Mouse (Mus musculus): Measurements from ENCODE around the gene Fam213a. TPM values are rescaled to one million over a fixed set of nuclear protein-coding genes. Genes with fewer than 3 reads are reported as not detected.
"Not testable (repeated sequence)": the region's sequence is repeated elsewhere in the genome, so short reads cannot be mapped to it uniquely, and the experiment has no call there.

The Fam213a gene
- polyA plus RNA-seq (2015; fragmentation: Nextera tagmentation; extraction: Ambion mirVana), result 38.0 and 39.6 TPM in 2 replicates

DNA sequence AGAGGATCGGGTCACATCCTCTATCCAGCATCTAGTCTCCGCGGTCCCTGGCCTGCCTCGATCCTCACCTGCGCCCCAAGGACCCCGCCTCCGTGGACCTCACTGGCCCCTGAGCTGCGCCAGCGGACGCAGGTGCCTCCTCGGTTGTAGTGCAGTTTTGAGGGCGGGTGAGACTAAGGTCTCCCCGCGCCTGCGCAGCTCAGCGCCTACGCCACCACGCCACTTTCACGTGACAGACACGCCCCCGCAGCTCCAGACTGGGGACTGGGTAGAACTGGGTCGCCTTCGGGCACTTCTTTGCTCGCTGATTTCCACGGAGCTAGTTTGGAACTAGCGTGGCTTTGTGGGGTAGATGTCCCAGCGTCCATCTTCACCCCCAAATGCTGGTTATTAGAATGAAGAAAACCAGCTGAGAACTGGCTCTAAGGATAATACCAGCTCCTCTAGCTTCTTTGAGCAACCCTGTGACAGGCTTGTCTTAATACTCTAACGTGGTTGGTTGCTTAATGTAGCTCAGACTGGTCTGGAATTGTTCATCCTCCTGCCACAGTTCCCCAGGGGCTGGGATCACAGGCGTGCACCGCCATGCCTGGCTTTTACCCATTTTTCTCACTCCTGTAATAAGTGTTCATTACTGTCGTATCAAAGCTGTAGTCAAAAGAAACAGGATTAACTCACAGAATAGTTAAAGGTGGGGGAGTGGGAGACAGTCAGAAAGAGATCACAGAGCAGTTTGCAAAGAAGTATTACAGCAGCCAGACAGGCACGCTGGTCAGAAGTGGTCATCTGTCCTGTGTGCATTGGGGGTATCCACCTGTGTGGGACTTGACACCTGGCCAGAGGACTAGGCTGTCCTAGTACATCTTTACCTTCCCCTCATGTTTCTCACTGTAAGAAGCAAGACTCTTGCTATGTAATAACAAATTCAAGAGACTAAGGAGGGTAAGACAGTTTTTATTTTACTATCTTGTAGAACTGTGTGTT lies at the start of gene Fam213a:
TSS of gene Fam213a (minus strand) at position 159 of the 984 bp plus-strand sequence.
- Histone ChIP-seq H3K36me3 (no peaks in the 10 kb centered on the region), H3K27me3 (no peaks in the 10 kb centered on the region), H3K27ac (peak within 1 kb of the TSS; percentile 57), H3K4me1 (peaks cover 10% of the 10 kb centered on the region), H3K9me3 (no peaks in the 10 kb centered on the region), H3K9ac (peak within 1 kb of the TSS; percentile 59), H3K4me3 (peak within 1 kb of the TSS; percentile 60), H3K4me2 (peak within 1 kb of the TSS; percentile 85)
- peak; percentile 92 for ATAC-seq (ENCODE audit: insufficient number of reproducible peaks, low FRiP score, low TSS enrichment, low read depth)
- 3% methylated on average over 32 of the region's 32 CpGs for WGBS

DNA sequence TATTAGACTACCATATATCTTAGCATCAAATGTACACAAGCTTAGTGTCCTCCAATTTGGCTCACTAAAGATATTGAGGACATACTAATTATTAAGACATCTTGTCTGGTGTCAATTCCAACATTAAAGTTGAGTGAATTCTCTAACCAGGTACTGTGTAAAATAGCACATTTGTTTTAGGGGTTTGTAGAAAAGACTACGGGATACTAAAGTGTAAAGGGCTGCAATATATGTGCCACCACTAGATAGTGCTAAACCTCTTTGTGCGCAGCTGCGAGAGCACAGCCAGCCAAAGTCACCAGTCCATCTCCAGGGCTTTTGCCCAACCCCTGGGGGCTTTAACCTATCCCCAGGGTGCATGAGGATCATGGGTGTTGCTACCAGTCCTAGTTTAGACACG lies 39.6 kb upstream of the Fam213a start:
- H3K27me3 ChIP-seq; H3K9me3 ChIP-seq; H3K27ac ChIP-seq; H3K9ac ChIP-seq; H3K36me3 ChIP-seq; H3K4me1 ChIP-seq; H3K4me3 ChIP-seq; ATAC-seq (ENCODE audit: insufficient number of reproducible peaks, low FRiP score, low TSS enrichment, low read depth); H3K4me2 ChIP-seq: not testable (repeated sequence)
- WGBS, result 69% methylated on average over 3 of the region's 4 CpGs

DNA sequence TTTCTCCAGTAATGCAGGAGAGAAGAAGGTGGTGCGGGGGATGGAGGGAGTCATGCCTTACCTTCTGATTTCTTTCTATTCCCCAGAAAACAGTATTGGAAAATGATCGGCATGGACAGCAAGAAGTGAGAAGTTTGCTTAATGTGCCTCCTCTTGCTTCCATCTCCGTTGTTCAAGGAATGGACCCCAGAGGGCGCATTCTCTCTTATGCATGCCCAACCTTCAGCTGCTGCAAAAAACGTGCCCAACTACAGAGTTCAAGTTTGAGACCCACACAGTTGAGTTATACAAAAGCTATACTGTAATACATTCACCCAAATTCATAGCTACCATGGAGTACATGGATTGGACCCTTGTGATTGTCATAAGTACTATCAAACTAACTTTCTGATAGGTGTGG lies 38.9 kb upstream of the Fam213a start:
- Histone ChIP-seq H3K4me3 (no peak overlapping the region), H3K27me3 (no peaks in the 10 kb centered on the region), H3K4me1 (no peaks in the 10 kb centered on the region), H3K27ac (no peak overlapping the region), H3K4me2 (no peak overlapping the region), H3K9ac (no peak overlapping the region), H3K9me3 (no peaks in the 10 kb centered on the region), H3K36me3 (no peaks in the 10 kb centered on the region)
- no peak for ATAC-seq (ENCODE audit: insufficient number of reproducible peaks, low FRiP score, low TSS enrichment, low read depth)
- WGBS, result 73% methylated on average over 5 of the region's 5 CpGs

DNA sequence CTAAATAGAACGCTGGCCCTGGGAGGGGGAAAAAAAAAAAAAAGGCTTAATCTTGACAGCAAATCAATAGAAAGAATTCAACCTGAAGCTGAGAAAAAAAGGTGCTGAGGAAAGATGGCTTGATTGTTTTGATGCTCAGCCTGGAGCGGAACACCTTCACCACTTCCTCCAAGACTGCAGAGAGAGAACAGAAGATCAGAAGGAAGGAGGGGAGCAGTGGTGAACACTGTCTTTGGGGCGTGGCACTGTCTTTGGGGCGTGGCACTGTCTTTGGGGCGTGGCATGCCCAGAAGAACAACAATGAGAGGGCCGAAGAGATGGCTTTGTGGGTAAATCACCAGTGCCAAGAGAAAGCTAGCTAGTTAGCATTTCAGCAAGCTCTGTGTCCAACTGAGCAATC lies 36.9 kb upstream of the Fam213a start:
- no peak for ATAC-seq (ENCODE audit: insufficient number of reproducible peaks, low FRiP score, low TSS enrichment, low read depth)
- Histone ChIP-seq H3K27me3 (no peaks in the 10 kb centered on the region), H3K4me3 (no peak overlapping the region), H3K4me1 (no peaks in the 10 kb centered on the region), H3K36me3 (no peaks in the 10 kb centered on the region), H3K4me2 (no peak overlapping the region), H3K27ac (no peak overlapping the region), H3K9ac (no peak overlapping the region), H3K9me3 (no peaks in the 10 kb centered on the region)
- WGBS, result 65% methylated on average over 6 of the region's 6 CpGs

DNA sequence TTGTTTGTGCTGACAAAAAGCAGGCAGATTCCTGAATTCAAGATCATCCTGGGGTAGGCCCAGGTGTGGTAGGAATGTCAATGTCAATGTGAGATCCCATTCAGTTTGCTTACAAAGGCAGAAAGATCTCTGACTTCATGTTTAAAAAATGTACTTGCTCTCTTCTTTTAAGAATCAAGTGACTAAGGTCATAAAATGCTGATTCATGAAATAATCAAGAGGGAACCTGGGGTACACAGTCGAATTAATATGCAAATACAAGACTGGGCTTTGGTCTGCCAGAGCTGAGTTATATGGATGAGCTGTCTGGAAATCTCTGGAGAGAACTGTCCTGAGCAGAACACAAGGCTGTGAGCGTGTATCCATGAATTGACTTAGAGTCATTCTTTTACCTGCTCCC lies 33.8 kb upstream of the Fam213a start:
- ATAC-seq (ENCODE audit: insufficient number of reproducible peaks, low FRiP score, low TSS enrichment, low read depth), result no peak
- Histone ChIP-seq H3K36me3 (no peaks in the 10 kb centered on the region), H3K4me1 (no peaks in the 10 kb centered on the region), H3K27me3 (no peaks in the 10 kb centered on the region), H3K4me2 (no peak overlapping the region), H3K9ac (no peak overlapping the region), H3K4me3 (no peak overlapping the region), H3K9me3 (no peaks in the 10 kb centered on the region), H3K27ac (no peak overlapping the region)
- WGBS, result 82% methylated on average over 2 of the region's 2 CpGs

GRCm38 (mm10) chr14:41035146-41035798 lies 21.7 kb upstream of the Fam213a start:
- H3K4me3 ChIP-seq, result no peak overlapping the region
- H3K36me3 ChIP-seq, result no peaks in the 10 kb centered on the region
- WGBS, result 31% methylated on average over 6 of the region's 6 CpGs
- no peaks in the 10 kb centered on the region for H3K9me3 ChIP-seq
- H3K27me3 ChIP-seq, result no peaks in the 10 kb centered on the region
- H3K9ac ChIP-seq, result no peak overlapping the region
- no peak overlapping the region for H3K27ac ChIP-seq
- no peak for ATAC-seq (ENCODE audit: insufficient number of reproducible peaks, low FRiP score, low TSS enrichment, low read depth)
- H3K4me2 ChIP-seq, result no peak overlapping the region
- no peaks in the 10 kb centered on the region for H3K4me1 ChIP-seq

DNA sequence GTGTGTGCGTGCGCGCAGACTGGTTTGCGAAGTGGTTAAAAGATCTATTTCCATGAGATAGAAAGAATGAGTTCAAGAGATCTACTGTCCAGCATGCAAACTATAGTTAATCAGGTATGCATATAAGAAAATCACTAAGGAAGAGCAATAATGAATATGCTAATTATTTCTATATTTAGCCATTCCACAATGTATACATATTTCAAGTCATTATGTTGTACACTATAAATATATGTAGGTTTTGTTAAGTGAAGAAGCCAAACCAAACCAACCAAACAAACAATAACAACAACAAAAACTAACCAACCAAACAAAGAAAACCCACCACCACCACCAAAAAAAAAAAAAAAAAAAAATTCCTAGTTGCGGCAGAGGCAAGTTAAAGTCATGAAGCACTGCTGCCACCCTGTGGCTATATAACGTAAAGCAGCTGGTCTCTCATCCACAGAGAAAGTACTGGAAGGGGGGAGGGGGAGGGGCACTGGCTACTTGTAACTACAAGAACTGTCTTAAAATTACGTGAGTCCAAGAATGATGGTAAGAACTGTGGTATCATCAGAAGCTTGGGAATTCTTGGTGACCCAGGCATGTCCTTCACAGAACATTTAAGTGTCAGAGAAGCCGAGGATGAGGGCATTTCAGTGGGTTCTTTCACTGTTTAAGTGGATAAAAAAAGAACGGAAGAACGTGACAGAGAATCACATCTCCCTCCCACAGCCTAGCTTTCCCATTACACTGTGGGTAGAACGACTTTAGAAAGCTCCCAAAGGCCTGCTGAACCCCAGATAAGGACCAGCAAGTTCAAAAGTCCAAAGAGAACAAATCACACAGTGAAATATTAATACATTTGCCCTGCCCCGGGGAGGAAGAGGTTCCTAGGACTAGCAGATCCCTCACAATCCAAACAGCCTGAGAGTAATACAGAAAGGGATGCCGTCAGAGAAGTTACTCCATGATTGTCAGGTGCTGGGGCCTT lies 19.8 kb upstream of the Fam213a start:
- no peaks in the 10 kb centered on the region for H3K4me1 ChIP-seq
- H3K36me3 ChIP-seq, result no peaks in the 10 kb centered on the region
- H3K9me3 ChIP-seq, result no peaks in the 10 kb centered on the region
- H3K27ac ChIP-seq, result no peak overlapping the region
- no peak overlapping the region for H3K4me3 ChIP-seq
- no peaks in the 10 kb centered on the region for H3K27me3 ChIP-seq
- no peak overlapping the region for H3K9ac ChIP-seq
- 53% methylated on average over 13 of the region's 13 CpGs for WGBS
- no peak for ATAC-seq (ENCODE audit: insufficient number of reproducible peaks, low FRiP score, low TSS enrichment, low read depth)
- no peak overlapping the region for H3K4me2 ChIP-seq

- Histone ChIP-seq H3K9ac (no peak overlapping the region), H3K4me3 (no peak overlapping the region), H3K27me3 (no peaks in the 10 kb centered on the region), H3K4me1 (no peaks in the 10 kb centered on the region), H3K4me2 (no peak overlapping the region), H3K9me3 (no peaks in the 10 kb centered on the region), H3K27ac (no peak overlapping the region), H3K36me3 (no peaks in the 10 kb centered on the region)
- no peak for ATAC-seq (ENCODE audit: insufficient number of reproducible peaks, low FRiP score, low TSS enrichment, low read depth)
- WGBS, result 88% methylated on average over 6 of the region's 6 CpGs
Observed at GRCm38 (mm10) chr14:41030989-41031513, 17.5 kb upstream of the Fam213a start.

DNA sequence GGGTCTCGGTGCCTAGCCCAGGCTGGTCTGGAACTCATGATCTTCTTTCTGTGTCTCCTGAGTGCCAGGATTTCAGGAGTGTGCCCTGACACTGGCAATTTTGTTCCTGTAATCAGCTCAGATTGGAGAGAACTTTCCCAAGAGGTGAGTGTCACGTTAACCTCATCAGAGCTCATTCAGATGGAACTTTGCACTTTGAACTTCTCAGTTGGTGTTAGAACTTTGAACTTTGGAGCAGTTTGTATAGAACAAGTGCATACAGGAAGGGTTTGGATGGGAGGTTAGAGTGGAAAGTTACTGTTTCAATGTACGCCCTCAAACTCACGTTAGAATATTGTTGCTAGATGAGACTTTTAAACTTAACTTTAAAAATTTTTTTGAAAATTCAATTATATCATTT lies 15.7 kb upstream of the Fam213a start:
- WGBS, result 79% methylated on average over 4 of the region's 4 CpGs

GRCm38 (mm10) chr14:41025594-41026284 lies 12.2 kb upstream of the Fam213a start:
- Histone ChIP-seq H3K36me3 (no peaks in the 10 kb centered on the region), H3K9ac (no peak overlapping the region), H3K4me2 (no peak overlapping the region), H3K4me1 (no peaks in the 10 kb centered on the region), H3K27ac (no peak overlapping the region), H3K27me3 (no peaks in the 10 kb centered on the region), H3K4me3 (no peak overlapping the region), H3K9me3 (no peaks in the 10 kb centered on the region)
- 69% methylated on average over 7 of the region's 7 CpGs for WGBS
- ATAC-seq (ENCODE audit: insufficient number of reproducible peaks, low FRiP score, low TSS enrichment, low read depth), result no peak

More for the DNA sequence above, 15.7 kb upstream of the Fam213a start:
- no peaks in the 10 kb centered on the region for H3K9me3 ChIP-seq
- no peak overlapping the region for H3K9ac ChIP-seq
- no peaks in the 10 kb centered on the region for H3K4me1 ChIP-seq
- no peak overlapping the region for H3K4me3 ChIP-seq
- no peak overlapping the region for H3K4me2 ChIP-seq
- H3K36me3 ChIP-seq, result no peaks in the 10 kb centered on the region
- no peak for ATAC-seq (ENCODE audit: insufficient number of reproducible peaks, low FRiP score, low TSS enrichment, low read depth)
- H3K27ac ChIP-seq, result no peak overlapping the region
- no peaks in the 10 kb centered on the region for H3K27me3 ChIP-seq

DNA sequence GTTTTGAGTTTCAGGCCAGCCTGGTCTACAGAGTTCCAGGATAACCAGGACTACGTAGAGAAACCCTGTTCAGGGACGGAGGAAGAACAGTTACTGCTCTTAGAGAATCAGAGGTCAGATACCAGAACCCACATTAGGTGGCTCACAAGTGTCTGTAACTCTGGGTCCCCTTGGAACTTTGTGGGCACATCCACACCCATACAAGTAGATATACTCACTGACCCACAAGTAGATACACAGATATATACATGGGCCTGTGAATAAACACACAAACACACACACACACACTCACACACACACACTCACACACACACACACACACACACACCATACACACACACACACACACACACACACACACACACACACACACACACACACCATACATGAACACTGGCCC lies 11.5 kb upstream of the Fam213a start:
- H3K27me3 ChIP-seq, result no peaks in the 10 kb centered on the region
- H3K9ac ChIP-seq, result no peak overlapping the region
- ATAC-seq (ENCODE audit: insufficient number of reproducible peaks, low FRiP score, low TSS enrichment, low read depth), result no peak
- no peak overlapping the region for H3K4me2 ChIP-seq
- H3K27ac ChIP-seq, result no peak overlapping the region
- WGBS, result 92% methylated on average over 2 of the region's 2 CpGs
- H3K4me1 ChIP-seq, result no peaks in the 10 kb centered on the region
- no peaks in the 10 kb centered on the region for H3K36me3 ChIP-seq
- H3K4me3 ChIP-seq, result no peak overlapping the region
- no peaks in the 10 kb centered on the region for H3K9me3 ChIP-seq

Data from limb, embryonic 15.5 days (tissue).